Mouse (Mus musculus): ENCODE data around the gene H2afv.

GRCm38 (mm10) chr11:6486916-6487315 is 42.7 kb upstream of the H2afv start:
- TF ChIP-seq FLI1 (IDR thresholded peaks at IDR 0.05; ENCODE audit: low read length) = no peak
- TF ChIP-seq GATA1 (IDR thresholded peaks at IDR 0.05; ENCODE audit: borderline replicate concordance, low read length) = no peak

All from megakaryocyte, embryonic 14.5 days (primary cell).